Mouse (Mus musculus) activated CD4-positive, CD25-positive, alpha-beta regulatory T cell, adult 4 months (primary cell): ENCODE data around the gene Pidd1. TPM values are rescaled to one million over a fixed set of nuclear protein-coding genes. Genes with fewer than 3 reads are reported as not detected.
"Not testable (repeated sequence)": the region's sequence is repeated elsewhere in the genome, so short reads cannot be mapped to it uniquely, and the experiment has no call there.

ENCODE experiments used
- ATAC-seq: one replicate; pipeline ENCODE4 v1.8.0; 2017
- polyA plus RNA-seq, 2 experiments: library from polyadenylated mRNA; unstranded; fragments of 100-300 nt; shearing (Covaris generic); gene quantifications; one replicate each; pipeline ENCODE4 v1.2.1; 2017

The Pidd1 gene
- polyA plus RNA-seq, 2 experiments from 2014 or later, result 5.3 to 12.7 TPM

DNA sequence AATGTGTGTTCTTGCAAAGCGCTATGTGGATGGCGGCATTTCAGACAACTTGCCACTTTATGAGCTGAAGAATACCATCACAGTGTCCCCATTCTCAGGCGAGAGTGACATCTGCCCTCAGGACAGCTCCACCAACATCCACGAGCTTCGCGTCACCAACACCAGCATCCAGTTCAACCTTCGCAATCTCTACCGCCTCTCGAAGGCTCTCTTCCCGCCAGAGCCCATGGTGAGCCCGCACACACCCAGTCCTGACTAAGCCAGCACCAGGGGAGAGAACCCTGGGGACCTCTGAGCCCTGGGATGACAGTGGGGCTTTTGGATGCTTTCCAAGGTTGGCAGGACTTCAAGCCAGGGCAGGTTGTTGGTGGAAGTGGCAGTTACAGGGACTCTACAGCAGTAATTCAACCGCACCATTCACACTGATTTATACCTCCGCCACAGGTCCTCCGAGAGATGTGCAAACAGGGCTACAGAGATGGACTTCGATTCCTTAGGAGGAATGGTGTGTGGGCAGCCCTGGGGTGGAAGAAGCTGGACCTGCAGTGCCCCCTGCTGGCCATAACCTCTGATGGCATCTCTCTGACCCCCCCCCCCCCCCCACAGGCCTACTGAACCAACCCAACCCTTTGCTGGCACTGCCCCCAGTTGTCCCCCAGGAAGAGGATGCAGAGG is 14.3 kb upstream of the Pidd1 start:
- no peak for ATAC-seq

DNA sequence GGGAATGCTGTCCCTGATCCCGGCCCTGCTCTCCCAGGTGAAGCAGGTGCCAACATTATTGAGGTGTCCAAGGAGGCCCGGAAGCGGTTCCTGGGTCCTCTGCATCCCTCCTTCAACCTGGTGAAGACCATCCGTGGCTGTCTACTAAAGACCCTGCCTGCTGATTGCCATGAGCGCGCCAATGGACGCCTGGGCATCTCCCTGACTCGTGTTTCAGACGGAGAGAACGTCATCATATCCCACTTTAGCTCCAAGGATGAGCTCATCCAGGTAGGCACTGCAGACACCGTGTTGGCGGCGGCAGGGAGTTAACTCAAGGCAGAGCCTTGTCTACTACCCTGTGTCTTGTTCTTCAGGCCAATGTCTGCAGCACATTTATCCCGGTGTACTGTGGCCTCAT is 13.4 kb upstream of the Pidd1 start:
- no peak for ATAC-seq

DNA sequence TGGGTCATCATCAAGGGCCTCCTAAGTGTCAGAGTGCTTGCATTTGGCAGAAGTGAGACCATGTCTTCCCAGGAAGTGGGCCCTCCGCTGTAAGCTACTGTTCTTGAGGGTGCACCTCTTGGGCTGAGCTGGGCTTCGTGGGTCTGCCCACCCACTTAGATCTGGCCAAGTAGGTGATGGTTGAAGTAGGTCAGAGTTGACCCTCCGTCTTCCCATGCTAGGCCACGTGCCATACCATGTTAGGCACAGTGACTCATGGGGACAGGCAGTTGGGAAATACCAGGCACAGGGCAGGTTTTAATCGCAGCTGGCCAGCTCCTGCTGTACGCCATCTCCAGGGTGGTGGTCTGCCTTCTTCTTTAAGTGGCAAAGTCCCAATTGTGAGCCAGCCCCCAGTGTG is 12.9 kb upstream of the Pidd1 start:
- ATAC-seq, result no peak

DNA sequence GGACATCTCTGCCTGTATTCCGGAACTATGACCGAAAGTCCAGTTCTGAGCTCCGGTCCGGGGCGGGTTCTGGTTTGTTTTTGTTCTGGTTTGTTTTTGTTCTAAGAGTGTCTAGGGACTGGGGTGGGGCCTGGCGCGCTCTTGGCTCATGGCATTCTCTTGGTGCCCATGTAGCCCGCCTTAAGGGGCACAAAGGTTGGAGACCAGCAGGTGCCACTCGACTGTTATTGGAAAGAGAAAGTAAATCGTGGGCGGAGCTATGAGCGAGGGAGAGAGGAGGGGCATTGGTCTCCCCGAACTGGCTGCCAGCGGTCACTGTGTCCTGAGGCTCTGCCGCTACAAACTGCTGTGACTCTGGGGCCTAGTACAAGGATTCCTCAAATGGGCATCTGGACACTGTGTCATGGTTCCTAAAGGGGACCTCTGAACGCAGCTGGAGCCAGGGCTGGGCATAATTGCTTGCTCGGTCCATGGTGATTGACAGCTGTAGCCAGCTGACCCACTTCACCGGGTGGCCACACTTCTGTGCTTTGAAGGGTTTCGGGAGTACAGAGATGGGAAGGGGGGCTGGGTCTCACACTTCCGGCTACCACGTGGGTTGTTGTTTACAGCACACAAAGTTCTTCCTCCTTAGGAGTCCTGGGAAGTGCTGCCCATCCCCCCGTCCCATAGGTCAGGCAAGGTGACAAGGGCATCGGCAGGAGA is 11.9 kb upstream of the Pidd1 start:
- ATAC-seq, result peak; percentile 37

DNA sequence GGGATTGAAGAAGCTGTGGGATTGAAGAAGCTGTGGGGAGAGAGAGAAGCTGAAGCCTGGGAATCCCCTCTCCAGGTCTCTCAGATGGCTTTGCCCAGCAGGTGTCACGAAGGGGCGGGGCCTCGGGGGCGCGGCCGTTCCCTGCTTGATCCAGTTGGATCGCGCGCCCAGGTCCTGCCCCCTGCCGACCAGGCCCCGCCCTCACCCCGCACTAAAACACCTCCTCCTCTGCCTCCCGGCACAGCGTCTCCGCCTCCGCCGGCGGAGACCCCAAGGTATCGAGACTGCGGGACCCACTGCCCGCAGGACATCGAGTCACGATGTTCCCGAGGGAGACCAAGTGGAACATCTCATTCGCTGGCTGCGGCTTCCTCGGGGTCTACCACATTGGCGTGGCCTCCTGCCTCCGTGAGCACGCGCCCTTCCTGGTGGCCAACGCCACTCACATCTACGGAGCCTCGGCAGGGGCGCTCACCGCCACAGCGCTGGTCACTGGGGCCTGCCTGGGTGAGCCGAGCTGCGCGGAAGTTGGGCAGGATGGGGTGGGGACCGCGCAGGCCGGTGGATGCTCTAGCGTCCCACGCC is 11.2 kb upstream of the Pidd1 start, which contains the start of gene Pnpla2:
TSS of gene Pnpla2 (plus strand) at position 232 of the 585 bp plus-strand sequence.
- ATAC-seq, result peak; percentile 81

DNA sequence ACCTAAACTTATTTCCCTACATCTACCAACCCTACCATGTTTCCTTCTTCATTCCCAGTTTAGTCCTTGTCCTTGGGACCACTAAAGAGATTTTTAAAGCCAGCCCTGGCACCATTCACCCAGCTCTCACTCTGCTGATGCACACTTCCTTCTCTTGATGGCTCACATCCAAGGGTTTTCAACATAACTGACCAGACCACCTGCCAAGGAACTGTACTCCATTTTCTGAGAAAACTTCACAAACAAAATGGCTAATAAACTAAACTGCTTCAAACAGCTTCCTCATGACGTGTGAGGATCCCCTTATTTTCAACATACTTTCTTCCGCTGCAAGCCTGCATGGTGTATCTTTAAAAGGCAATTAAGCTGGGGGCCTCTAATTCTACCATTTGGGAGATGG is 9.8 kb upstream of the Pidd1 start:
- no peak for ATAC-seq

DNA sequence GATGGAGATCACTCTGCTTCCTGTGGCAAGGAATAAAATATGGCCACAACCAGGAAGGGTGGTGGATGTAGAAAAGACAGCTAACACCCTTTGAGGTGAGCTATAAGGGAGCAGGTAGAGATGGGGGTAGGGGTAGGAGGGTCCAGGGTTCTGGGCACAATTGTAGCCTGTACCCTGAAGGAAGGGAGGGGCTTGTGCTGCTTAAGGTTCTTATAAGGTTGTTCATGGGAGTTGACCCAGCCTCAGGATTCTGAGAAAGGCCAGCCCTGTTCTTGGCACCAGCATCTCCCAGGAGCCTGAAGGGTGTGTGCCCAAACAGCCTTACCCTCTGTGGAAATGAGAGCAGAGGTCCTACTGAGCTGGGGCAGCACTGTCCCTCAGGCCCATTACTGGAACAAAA is 8.1 kb upstream of the Pidd1 start:
- no peak for ATAC-seq

DNA sequence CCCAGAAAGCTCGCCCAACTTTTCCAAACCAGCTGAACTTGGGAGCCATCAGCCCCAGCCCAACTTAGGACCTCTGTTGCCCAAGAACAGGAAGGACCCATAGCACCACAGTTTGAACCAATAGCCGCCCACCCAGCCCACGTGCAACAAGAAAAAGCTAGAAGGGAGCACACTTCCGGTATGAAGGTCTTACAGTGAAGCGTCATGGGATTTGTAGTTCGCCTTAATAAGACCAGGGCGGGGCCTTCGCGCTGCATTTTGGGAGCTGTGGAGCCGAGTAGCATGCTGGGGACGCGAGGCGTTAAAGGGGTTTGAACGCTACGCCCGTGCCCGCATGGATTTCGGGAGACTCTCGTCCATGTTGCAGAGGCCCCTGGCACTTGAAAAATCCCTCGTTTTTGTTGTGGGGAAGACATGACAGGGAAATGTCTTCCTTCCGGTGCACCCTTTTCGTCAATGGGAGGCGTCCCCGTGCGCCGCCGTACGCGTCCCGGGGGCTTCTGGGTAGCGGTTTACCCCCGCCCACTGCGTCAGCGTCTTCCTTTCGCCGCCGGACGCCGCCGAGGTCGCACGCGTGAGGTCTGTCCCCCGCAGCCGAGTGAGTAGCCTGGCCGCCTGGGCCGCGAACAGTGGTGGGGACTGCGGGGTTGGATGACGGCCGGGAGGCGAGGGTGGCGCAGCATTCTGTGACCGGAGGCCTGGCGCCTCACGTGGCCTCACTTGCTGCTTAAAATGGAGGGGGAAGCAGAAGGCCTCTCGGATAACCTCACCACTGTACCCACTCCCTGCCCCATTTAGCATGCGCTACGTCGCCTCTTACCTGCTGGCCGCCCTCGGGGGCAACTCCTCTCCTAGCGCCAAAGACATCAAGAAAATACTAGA is 3.5 kb upstream of the Pidd1 start, which contains the start of gene Rplp2:
TSS of gene Rplp2 (plus strand) at position 261 of the 882 bp plus-strand sequence.
- ATAC-seq, result peak; percentile 87

DNA sequence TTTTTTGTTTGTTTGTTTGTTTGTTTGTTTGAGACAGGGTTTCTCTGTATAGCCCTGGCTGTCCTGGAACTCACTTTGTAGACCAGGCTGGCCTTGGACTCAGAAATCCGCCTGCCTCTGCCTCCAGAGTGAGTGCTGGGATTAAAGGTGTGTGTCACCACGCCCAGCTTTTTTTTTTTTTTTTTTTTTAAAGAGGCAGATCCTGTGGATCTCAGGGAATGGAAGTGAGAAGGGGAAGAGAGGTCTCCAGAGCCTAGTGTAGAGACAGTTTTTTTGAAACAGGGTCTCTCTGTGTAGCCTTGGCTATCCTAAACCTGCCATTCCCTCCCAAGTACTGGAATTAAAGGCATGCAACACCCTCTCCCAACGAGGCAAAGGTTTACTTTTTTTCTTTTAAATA is 2.5 kb upstream of the Pidd1 start:
- ATAC-seq, result not testable (repeated sequence)

DNA sequence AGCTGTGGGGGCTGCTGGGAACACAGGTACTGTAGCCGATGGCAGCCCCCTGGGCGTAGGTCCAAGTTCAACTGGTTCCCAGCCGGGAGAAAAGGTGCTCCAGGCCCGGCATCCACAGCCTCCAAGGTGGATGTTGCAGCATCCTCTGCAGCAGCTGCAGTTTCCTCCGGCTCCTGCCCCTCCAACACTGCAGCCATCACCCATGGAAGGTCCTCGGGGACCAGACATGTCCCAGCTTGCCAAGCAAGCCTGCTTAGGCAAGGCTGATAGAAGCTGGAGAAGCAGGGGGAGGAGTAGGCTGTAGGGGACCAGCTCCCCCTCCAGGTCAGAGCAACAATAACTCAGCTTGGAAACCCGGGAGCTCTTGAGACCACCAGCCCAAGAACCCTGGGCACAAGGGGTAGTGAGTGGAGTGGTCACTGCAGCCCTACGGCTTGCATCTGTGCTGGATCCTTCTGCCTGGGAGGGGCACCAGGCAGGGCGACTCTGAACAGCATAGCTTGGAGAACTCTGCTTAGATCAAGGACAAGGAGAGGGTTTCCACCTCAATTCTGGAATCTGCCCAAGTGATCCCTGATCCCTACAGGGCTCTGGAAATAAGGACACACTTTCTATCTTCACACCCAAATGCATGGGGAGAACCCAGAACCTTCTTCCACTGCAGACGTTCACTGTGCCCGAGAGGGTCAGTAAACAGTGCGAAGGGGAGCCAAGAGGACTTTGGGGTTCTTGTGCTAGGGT is 574 bp downstream of the Pidd1 start:
- ATAC-seq, result no peak

DNA sequence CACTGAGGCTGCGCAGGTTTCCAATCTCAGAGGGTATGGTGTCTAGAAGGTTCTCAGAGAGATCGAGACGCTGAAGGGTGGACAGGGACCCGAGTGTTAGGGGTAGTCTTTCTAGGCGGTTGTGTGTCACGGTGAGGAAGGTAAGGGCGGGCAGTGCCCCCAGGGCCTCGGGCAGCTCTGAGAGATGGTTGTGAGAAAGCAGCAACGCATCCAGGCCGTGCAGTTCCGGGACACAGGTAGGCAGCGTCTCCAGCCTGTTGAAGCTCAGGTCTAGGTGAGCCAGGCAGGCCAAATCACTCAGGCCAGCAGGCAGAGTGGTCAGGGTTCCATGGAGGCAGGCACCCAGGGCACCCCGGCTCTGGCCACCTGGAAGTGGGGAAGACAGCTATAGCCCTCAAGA is 1.6 kb downstream of the Pidd1 start:
- ATAC-seq, result no peak

DNA sequence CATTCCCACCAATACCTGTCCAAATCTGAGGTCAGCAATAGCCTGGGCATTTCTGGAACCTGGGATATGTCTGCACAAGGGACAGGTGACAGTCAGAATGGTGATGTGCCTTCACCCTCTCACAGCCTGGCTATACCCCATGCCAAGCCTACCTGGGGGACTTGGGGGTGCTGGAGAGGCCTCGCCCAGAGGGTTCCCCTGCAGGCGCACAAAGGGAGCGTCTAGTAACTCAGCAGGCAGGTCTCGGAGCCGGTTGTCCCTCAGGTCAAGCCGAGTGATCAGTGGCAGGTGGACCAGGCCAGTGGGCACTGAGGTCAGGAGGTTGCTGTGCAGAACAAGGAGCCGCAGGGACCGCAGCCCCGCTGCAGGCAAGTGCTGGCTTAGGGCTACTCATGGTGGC is 2.4 kb downstream of the Pidd1 start:
- no peak for ATAC-seq

DNA sequence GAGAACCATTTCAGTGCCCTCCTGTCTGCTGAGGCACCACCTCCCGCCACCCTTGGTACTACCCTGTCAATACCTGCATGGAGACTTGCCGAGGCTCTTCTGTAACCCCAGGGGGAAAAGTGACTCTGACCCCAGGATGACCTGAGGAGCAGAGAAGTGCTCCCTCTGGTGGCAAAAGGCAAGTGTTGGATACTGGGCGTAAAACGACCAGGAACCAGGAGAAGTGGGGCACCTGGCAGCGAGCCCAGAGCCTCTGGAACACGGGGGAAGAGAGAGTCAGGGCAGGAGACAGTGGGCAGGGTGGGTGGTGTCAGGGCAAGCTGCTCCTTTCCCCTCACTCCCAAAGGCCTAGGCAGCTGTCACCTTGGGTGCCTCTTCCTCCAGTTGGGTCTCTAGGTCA is 3.2 kb downstream of the Pidd1 start:
- ATAC-seq, result no peak

DNA sequence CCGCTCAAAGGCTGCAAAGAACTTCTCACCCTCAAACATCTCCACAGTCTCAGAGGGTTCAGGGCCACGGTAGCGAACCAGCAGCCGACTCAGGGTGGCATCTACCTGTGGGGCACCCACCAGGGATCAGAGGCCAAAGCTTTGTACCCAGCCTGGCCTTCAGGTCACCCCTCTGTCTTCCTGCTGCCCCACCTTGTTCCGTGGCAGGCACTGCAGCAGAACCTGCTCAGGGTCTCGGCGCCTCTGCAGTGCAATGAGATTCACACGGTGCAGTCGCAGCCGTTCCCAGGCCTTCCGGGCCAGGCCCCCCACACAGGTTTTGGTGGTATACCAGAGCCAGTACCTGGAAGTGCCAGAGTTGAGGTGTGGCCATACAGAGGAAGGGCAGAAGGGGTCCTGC is 4.0 kb downstream of the Pidd1 start:
- no peak for ATAC-seq

DNA sequence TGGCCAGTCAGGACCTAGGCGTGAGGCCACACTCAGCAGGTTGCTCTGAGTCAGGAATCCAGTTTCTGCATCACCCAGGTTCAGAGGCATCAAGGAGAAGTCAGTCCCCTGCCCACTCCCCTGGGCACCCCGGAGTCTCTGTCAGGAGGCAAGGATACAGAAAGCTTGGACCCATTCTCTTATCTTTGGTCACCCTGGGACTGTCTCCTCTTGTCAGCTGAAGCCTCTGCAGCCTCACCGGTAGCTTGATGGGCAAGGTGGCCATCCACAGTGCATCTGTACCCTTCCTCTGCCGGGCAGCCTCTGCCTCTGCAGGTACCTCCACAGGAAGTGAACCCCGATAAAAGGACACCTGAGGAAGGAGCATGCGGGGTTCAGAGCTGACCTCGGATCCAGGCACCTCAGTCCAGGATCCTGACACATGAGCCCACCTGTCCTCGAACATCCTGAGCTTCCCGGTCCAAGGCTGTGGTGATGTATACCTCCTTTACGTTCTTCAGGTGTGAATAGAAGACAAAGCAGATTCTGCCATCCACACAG is 4.6 kb downstream of the Pidd1 start:
- ATAC-seq, result no peak

DNA sequence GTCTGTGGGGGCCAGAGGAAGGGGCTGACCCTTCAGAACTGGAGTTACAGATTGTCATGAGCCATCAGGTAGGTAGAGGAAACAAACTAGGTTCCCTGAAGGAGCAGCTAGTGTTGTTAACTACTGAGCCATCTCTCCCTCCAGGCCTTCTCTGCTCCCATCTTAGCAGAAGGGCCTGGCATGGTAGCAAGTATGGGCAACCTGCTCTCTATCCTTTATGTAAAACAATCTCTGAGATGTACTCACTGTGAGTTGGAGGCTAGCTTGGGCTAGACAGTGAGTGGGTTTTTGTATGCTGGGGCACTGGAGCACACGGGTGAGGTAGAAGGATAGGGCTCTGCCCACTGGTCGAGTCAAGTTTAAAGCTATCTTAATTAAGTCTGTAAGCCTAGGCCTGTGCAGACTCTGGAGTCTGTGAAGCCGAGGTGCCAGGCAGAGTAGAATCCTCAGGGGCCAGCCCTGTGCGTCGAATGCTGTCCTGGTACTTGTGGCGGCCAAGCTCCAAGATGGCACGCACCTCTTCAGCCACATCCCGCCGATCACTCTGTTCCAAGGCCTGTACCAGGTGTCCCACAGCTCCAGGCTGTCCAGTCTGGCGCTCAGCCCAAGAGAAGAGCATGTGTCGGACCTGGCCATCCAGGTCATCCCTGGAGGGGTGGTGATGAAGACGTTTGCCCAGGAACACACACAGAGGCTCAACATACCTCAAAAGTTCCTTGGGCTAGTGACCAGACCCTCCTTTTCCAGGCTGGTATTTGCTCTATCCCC is 5.4 kb downstream of the Pidd1 start:
- no peak for ATAC-seq

DNA sequence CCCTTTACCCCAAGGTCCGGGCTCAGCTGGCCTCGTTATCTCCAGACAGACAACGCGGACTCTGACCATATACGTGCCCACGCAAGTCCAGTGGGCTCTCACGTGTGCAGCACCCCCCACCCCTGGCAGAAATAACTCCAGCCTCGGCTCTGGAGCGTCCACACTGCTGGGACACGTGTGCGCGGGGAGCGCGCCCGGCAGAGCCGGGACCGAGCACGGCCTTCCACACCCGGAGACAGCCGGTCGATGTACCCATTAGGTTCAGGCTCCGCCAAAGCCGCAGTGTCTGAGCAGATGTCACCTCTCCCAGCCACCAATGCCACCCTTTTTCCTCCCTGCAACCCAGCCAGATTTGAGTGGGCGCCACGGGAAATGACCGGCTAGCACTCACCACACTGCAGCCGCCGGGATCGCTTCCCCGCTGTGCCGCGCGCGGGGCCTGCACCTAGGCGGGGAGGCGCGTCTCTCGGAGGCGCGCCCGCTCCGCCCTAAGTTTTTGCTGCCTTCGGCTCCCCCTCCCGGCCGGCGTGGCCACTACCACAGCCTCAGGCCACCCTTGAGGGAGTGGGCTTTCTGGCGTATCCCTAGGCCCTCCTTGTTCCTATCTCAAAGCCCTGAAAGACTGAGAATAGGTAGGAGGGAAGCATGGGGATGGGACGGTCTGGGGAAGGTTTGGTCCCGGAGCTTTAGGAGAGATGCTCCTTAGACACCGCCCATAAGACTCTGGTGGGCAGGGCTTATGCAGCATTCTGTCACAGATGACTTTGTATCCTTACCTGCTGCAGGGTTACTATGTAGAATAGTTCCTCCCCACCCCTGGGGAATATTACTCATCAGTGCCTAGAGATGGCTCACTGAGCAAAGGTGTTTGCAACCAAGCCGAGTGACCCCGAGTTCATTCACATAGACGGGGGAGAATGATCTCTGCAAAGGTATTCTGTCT is 6.4 kb downstream of the Pidd1 start, which contains the start of gene Slc25a22:
TSS of gene Slc25a22 (minus strand) at position 715 of the 943 bp plus-strand sequence.
- ATAC-seq, result peak; percentile 81

DNA sequence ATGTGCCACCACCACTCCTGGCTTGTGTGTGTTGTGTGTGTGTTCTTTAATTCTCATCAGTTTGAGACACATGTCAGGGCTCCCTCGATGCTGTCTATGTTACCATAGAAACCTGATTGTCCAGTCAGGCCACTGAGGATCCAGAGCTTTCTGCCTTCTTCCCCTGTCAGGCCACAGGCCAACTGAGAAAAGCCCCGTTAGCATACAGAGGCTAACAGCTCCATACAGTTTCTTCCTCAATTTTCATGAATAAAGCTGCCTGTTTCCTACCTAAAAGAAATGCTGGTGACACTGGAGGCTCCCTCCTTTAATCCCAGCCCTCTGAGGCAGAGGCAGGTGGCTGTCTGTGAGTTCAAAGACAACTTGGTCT is 7.3 kb downstream of the Pidd1 start:
- no peak for ATAC-seq

DNA sequence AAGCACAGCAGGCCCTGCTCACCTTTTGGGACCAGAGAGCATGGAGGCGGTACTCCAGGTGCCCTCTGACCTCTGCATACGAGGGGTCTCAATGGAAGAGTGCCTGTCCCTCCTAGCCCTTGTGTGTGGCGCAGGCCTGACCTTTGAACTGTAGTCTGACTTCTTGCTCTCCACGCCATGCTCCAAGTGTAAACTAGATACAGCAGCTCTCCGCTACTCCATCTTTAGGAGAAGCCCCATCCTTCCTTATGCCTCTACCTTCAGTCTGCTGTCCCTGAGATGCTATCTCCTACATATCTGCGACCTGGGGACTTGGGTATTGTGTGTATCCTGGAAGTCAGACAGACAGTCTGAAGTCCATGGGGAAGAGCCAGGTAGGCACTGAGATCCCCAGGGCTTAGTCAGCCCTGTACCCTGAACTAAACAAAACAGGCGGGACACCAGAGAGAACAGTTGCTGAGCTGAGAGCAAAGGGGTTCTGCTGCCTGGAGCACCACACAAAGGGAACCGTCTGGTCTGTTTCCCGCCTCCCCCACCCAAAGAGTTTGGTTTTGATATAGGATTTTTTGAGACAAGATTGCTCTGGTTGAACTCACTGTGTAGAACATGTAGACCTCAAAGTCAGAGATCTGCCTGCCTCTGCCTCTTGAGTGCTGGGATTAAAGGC is 7.8 kb downstream of the Pidd1 start:
- no peak for ATAC-seq
